Mouse (Mus musculus) liver, adult 2 months (tissue): ENCODE data around the gene Col2a1.

Experiments
- CTCF ChIP-seq: fragments of 200-500 bp; IDR thresholded peaks from 2 replicates; pipeline ENCODE4 v1.5.1; 2011; ENCODE audit warnings: low read depth, low read length, control low read depth
- POLR2A ChIP-seq: fragments of 200-500 bp; IDR thresholded peaks from 2 replicates; pipeline ENCODE4 v1.6.1; 2011; ENCODE audit warnings: low read length, control low read depth; ENCODE audit not compliant: insufficient read depth; ENCODE audit errors: extremely low read depth

DNA sequence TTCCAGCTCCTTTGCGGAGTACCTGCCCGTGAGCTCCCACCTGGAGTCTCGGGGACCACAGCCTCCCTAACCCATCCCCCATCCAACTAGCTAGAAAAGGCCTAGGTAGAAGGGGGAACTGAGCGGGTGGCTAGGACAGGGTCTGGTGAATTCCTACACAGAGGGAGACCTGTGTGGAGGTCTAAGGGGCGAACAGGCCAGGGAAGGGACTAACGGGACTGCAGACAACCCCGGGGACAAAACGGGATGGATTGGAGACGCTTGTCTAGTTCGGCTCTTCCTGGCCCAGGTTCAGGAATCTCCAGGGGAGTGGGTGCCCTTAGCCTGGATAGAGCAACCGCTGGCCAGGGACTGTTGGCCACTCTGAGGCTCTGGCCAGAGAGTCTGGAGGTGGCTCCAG lies 686 bp upstream of the Col2a1 start:
- TF ChIP-seq CTCF = no peak
- TF ChIP-seq POLR2A = no peak
